Mouse (Mus musculus) stomach, embryonic 14.5 days (tissue): Measurements from ENCODE around the gene Slc29a3. TPM values are rescaled to one million over a fixed set of nuclear protein-coding genes. Genes with fewer than 3 reads are reported as not detected.

Source experiments
- ATAC-seq: fragments of 200-750 bp; cut with Nextera tagmentation; 2 replicates; pipeline ENCODE4 v1.8.0; 2017; ENCODE audit warnings: low read depth, moderate TSS enrichment; ENCODE audit not compliant: insufficient number of reproducible peaks, insufficient read depth, low FRiP score
- H3K27ac ChIP-seq: fragments of 300-500 bp; sonication (generic); 2 replicates; pipeline ENCODE4 v1.5.1; 2014; ENCODE audit warnings: mild to moderate bottlenecking, low read length, moderate library complexity, mixed read lengths
- H3K27me3 ChIP-seq: fragments of 300-500 bp; sonication (generic); 2 replicates; pipeline ENCODE4 v1.6.1; 2014; ENCODE audit warnings: low read length, control low read depth, mixed read lengths; ENCODE audit not compliant: control insufficient read depth, insufficient read depth
- H3K36me3 ChIP-seq: fragments of 300-500 bp; sonication (generic); 2 replicates; pipeline ENCODE4 v1.6.1; 2014; ENCODE audit warnings: mild to moderate bottlenecking, control low read depth, low read length, moderate library complexity, mixed read lengths; ENCODE audit not compliant: control insufficient read depth, insufficient read depth
- H3K4me1 ChIP-seq: fragments of 300-500 bp; sonication (generic); 2 replicates; pipeline ENCODE4 v1.6.1; 2014; ENCODE audit warnings: low read length, control low read depth, mixed read lengths; ENCODE audit not compliant: control insufficient read depth, insufficient read depth
- H3K4me2 ChIP-seq: fragments of 300-500 bp; sonication (generic); replicated peaks from 2 replicates; pipeline ENCODE4 v1.6.1; 2014; ENCODE audit warnings: low read depth, low read length, control low read depth
- H3K4me3 ChIP-seq: fragments of 300-500 bp; sonication (generic); 2 replicates; pipeline ENCODE4 v1.5.1; 2014; ENCODE audit warnings: low read depth, low read length, control low read depth
- H3K9ac ChIP-seq: fragments of 300-500 bp; sonication (generic); replicated peaks from 2 replicates; pipeline ENCODE4 v1.6.1; 2014; ENCODE audit warnings: low read depth, mild to moderate bottlenecking, control low read depth, low read length, moderate library complexity, mixed read lengths
- H3K9me3 ChIP-seq: fragments of 300-500 bp; sonication (generic); 2 replicates; pipeline ENCODE4 v1.6.1; 2016; ENCODE audit warnings: low read depth, low read length, control low read depth; ENCODE audit not compliant: control insufficient read depth
- WGBS: fragments of 180-500 bp; shearing (Covaris S2); extraction: QIAGEN DNeasy Blood & Tissue Kit; methylation state at CpG from one replicate; pipeline ENCODE4 v1.1.7; 2014; 5-methylcytosine and 5-hydroxymethylcytosine counted together
- polyA plus RNA-seq: library from polyadenylated mRNA; unstranded; fragments of >200 nt; fragmentation: Nextera tagmentation; extraction: Ambion mirVana; gene quantifications from 2 replicates; pipeline ENCODE4 v1.2.1, GENCODE M21; 2014

Slc29a3 gene
- polyA plus RNA-seq, 1 experiment from 2014 or later, result 8.5 TPM

GRCm38 (mm10) chr10:60756146-60756545 is 3.6 kb upstream of the Slc29a3 start:
- Histone ChIP-seq H3K27ac (no peak overlapping the region), H3K4me2 (no peak overlapping the region), H3K9me3 (no peaks in the 10 kb centered on the region; the same call in 1 of the 2 replicates), H3K4me3 (no peak overlapping the region), H3K27me3 (no peaks in the 10 kb centered on the region), H3K4me1 (0 out of 2 replicates have a peak, but pooled peaks cover 7% of the 10 kb centered on the region), H3K9ac (no peak overlapping the region), H3K36me3 (no peaks in the 10 kb centered on the region)
- no peak for ATAC-seq

- no peak overlapping the region for H3K9ac ChIP-seq
- H3K27me3 ChIP-seq, result no peaks in the 10 kb centered on the region
- peaks cover 6% of the 10 kb centered on the region; the same call in 1 of the 2 replicates for H3K36me3 ChIP-seq
- no peak overlapping the region for H3K4me3 ChIP-seq
- H3K4me1 ChIP-seq, result 0 out of 2 replicates have a peak, but pooled peaks cover 7% of the 10 kb centered on the region
- ATAC-seq, result no peak
- no peaks in the 10 kb centered on the region; the same call in 1 of the 2 replicates for H3K9me3 ChIP-seq
- H3K27ac ChIP-seq, result no peak overlapping the region
- 76% methylated on average over 8 of the region's 8 CpGs for WGBS
- no peak overlapping the region for H3K4me2 ChIP-seq
Measured at GRCm38 (mm10) chr10:60753941-60754340, 1.3 kb upstream of the Slc29a3 start.

GRCm38 (mm10) chr10:60753261-60753660 is 667 bp upstream of the Slc29a3 start:
- ATAC-seq, result no peak
- H3K4me1 ChIP-seq, result 0 out of 2 replicates have a peak, but pooled peaks cover 7% of the 10 kb centered on the region

GRCm38 (mm10) chr10:60747667-60748212 is 4.9 kb downstream of the Slc29a3 start:
- Histone ChIP-seq H3K4me1 (0 out of 2 replicates have a peak, but pooled peaks cover 7% of the 10 kb centered on the region), H3K27ac (no peak overlapping the region), H3K9me3 (no peaks in the 10 kb centered on the region), H3K27me3 (no peaks in the 10 kb centered on the region), H3K4me2 (no peak overlapping the region), H3K4me3 (no peak overlapping the region), H3K36me3 (peaks cover 11% of the 10 kb centered on the region; the same call in 1 of the 2 replicates), H3K9ac (no peak overlapping the region)
- 87% methylated on average over 6 of the region's 6 CpGs for WGBS
- ATAC-seq, result no peak

More at GRCm38 (mm10) chr10:60753261-60753660, 667 bp upstream of the Slc29a3 start:
- H3K4me2 ChIP-seq, result peak overlapping the region; percentile 81; the same call in 1 of the 2 replicates
- peaks cover 6% of the 10 kb centered on the region; the same call in 1 of the 2 replicates for H3K36me3 ChIP-seq
- H3K27ac ChIP-seq, result no peak overlapping the region
- no peak overlapping the region for H3K9ac ChIP-seq
- H3K27me3 ChIP-seq, result no peaks in the 10 kb centered on the region
- H3K9me3 ChIP-seq, result no peaks in the 10 kb centered on the region; the same call in 1 of the 2 replicates
- H3K4me3 ChIP-seq, result no peak overlapping the region; the same call in 1 of the 2 replicates
- WGBS, result 72% methylated on average over 9 of the region's 9 CpGs

- Histone ChIP-seq H3K36me3 (peaks cover 11% of the 10 kb centered on the region; the same call in 1 of the 2 replicates), H3K4me1 (0 out of 2 replicates have a peak, but pooled peaks cover under 1% of the 10 kb centered on the region), H3K27me3 (no peaks in the 10 kb centered on the region), H3K4me3 (no peak overlapping the region), H3K27ac (no peak overlapping the region), H3K9ac (no peak overlapping the region), H3K9me3 (no peaks in the 10 kb centered on the region), H3K4me2 (no peak overlapping the region)
- no peak for ATAC-seq
- WGBS, result 61% methylated on average over 2 of the region's 2 CpGs
Measured at GRCm38 (mm10) chr10:60746512-60746911, 6.1 kb downstream of the Slc29a3 start.

GRCm38 (mm10) chr10:60744543-60745290 is 7.9 kb downstream of the Slc29a3 start:
- Histone ChIP-seq H3K4me2 (no peak overlapping the region), H3K4me3 (no peak overlapping the region), H3K4me1 (no peaks in the 10 kb centered on the region), H3K27me3 (no peaks in the 10 kb centered on the region), H3K36me3 (peaks cover 6% of the 10 kb centered on the region; the same call in 1 of the 2 replicates), H3K27ac (no peak overlapping the region), H3K9ac (no peak overlapping the region), H3K9me3 (no peaks in the 10 kb centered on the region)
- WGBS, result 92% methylated on average over 13 of the region's 14 CpGs
- no peak for ATAC-seq

DNA sequence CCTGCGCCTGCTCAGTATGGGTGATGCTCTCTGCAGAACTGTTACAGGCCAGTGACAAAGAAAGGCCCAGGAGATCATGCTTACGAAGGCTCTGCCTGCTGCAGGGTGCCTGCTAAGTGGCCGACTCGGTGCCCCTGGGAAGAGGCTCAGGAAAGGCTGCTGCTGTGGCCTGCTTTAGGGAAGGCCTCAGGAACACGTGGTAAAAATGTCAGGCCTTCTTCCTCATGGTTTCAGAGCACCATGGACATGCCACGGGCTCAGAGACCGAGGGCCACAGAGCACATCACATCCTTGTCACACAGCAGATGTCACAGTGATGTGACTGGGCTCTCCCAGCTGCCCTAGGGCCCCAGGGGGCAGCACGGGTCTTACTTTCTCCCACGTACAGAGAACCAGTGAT is 8.9 kb downstream of the Slc29a3 start:
- Histone ChIP-seq H3K36me3 (0 out of 2 replicates have a peak, but pooled peaks cover 4% of the 10 kb centered on the region), H3K4me2 (no peak overlapping the region), H3K4me1 (no peaks in the 10 kb centered on the region), H3K4me3 (no peak overlapping the region), H3K9ac (no peak overlapping the region), H3K27me3 (no peaks in the 10 kb centered on the region), H3K9me3 (no peaks in the 10 kb centered on the region), H3K27ac (no peak overlapping the region)
- ATAC-seq, result no peak
- 69% methylated on average over 9 of the region's 9 CpGs for WGBS

GRCm38 (mm10) chr10:60742942-60743341 is 9.7 kb downstream of the Slc29a3 start:
- Histone ChIP-seq H3K4me2 (no peak overlapping the region), H3K27ac (no peak overlapping the region), H3K36me3 (0 out of 2 replicates have a peak, but pooled peaks cover 4% of the 10 kb centered on the region), H3K4me1 (no peaks in the 10 kb centered on the region), H3K4me3 (no peak overlapping the region), H3K27me3 (no peaks in the 10 kb centered on the region), H3K9me3 (no peaks in the 10 kb centered on the region), H3K9ac (no peak overlapping the region)
- no peak for ATAC-seq
- WGBS, result 71% methylated on average over 6 of the region's 6 CpGs
